Mouse (Mus musculus): ENCODE data around the gene Sds. TPM values are rescaled to one million over a fixed set of nuclear protein-coding genes. Genes with fewer than 3 reads are reported as not detected.

Sds gene
- total RNA-seq, 2 experiments from 2014 or later, result not detected

DNA sequence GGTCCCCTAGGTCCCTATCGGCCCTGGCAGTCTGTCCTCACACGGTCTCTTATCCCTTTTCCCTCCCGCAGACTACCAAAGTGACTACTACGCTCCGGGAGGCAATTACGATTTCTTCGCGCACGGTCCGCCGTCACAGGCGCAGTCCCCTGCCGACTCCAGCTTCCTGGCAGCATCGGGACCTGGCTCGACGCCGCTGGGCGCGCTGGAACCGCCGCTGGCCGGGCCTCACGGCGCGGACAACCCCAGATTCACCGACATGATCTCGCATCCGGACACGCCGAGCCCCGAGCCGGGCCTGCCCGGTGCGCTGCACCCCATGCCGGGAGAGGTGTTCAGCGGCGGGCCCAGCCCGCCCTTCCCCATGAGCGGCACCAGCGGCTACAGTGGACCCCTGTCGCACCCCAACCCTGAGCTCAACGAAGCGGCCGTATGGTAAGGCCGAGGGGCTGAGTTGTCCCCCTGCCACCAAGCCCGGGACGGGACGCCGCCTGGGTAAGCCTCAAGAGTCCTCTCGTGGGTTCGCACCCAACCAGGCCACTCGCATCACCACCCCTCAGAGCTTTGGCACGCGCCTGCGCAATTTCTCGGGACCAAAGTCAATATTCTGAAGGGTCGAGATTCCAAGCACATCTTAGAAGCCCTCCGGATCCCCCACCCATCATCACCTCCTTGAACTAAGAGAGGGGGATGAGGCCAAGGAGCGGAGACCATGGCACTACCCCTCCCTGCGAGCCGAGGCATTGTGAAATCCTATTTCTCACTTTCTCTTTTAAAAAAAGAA is 36.2 kb upstream of the Sds start:
- DNase-seq (ENCODE audit: low spot score in 2 of 2), result no peak

DNA sequence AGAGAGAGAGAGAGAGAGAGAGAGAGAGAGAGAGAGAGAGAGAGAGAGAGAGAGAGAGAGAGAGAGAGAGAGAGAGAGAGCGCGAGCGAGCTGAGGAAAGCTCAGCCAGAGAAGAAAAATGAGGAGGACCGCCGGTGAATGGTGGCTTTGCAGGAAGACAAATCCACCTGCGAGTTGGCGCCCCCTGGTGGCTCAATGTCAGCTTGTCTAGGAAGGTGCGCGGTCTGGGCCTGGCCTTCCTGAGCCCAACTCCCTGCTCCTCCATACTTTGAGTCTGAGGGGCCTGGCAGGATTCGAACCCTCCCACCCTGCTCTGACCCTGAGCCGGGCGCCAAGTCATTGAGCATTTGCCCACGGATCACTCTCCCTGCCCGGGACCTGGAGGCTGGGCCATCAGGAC is 35.6 kb upstream of the Sds start:
- DNase-seq (ENCODE audit: low spot score in 2 of 2), result peak; percentile 91 to 93

DNA sequence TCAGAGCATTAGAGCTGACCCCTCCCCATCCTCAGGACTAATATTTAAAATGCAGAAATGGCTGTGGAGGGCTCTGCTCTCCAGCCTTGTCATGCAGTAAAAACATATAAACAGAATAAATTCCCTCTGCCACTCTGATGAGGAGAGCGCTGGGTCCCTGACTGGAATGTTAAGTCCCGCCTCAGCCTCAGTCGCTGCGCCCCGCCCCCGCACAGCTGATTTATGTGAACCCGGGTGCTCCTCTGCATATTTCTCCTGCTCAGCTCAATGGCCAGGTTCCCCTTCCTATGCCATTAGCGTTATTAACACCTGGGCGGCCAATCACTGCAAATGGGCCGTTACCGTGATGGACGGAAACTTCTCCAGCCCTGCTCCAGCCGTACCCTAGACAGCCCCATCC is 29.0 kb upstream of the Sds start:
- DNase-seq (ENCODE audit: low spot score in 2 of 2), result no peak

DNA sequence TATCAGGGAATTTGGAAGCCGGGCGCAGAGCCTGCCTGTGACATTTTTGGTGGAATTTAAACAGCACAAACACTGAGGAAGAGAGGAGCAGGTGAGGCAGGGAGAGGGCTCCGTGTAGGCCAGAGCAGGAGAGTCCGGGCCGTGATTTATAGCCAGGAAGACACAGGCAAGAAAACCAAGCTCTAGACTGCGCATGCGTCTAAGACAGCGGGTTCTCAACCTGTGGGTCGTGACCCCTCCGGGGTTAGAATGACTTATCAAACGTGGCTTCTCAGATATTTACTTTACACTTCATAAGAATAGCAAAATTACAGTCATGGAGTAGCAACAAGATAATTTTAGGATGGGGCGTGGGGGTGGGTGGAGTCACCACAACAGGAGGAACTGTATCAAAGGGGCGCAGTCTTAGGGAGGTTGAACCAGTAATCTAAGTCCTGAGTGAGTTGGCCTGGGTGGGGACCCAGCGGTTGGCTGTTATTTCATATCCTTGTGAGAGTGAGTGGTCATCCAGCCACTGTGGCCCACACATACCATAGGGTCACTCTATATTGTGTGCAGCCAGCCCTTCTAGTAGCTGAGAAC is 21.5 kb upstream of the Sds start:
- no peak for DNase-seq (ENCODE audit: low spot score in 2 of 2)

DNA sequence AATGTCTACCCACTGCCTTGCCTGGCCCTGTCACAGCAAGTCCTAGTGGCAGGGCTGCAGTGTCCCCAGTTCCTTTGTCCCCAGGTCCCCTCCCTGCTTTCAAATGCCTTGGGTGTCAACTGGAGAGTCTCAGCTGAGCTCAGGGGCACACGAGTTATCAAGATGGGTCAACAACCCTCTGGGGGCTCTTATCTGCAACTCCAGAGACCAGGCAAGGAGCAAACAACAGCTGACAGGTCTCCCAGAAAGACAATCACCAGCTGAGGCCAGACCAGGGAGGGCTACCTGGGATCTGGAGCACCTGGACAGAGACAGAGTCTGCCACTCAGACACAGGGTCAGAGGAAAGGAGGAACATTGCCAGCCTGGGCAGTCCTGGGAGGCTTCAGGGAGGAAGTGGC is 20.1 kb upstream of the Sds start:
- DNase-seq (ENCODE audit: low spot score in 2 of 2), result no peak

DNA sequence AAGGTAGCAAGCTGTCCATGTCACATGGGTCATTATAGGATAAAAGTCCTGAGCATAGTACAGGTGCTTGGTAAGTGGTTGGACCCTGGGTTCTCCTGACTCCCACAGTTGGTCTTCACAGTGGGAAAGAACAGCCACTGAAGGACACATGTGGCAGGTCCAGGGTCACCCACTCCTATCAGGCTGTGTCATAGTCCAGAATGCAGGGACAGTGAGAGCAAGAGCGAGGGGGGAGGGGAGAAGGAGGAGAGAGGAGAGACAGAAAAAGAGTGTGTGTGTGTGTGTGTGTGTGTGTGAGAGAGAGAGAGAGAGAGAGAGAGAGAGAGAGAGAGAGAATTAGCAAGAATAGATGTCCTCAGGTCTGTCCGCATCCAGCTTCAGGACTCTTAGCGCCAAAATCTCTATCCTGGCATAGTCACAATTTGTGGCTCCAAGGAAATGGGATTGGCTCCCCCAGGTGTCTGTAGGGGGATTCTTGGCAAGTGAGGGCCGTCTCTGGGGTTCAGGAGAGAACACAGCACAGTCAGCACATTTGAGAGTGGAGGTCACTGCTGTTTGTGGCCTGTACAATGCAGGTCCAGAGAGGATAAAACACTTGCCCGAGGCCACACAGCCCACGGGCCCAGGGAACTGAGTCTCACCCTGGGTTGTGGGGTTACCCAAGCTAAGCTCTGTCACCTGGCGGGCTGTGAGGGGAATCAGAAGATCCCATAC is 19.3 kb upstream of the Sds start:
- DNase-seq (ENCODE audit: low spot score in 2 of 2), result no peak

DNA sequence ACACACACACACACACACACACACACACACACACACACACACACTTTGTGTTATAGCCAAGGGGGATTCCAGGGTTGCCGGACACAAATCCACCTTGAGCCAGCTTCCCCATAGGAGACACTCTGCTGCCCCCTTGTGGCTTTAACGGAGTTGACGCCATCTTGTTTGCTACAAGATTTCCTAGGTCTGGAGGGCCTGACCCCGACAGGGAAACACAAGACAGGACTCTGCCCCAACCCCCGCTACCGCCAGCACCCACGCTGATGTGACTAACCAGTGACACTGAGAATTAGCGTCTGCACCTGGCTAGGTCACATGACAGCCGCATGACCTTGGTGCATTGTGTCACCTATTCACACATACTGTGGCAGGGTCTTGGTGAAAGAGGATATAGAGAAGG is 18.7 kb upstream of the Sds start:
- DNase-seq (ENCODE audit: low spot score in 2 of 2), result peak; percentile 75 to 76

DNA sequence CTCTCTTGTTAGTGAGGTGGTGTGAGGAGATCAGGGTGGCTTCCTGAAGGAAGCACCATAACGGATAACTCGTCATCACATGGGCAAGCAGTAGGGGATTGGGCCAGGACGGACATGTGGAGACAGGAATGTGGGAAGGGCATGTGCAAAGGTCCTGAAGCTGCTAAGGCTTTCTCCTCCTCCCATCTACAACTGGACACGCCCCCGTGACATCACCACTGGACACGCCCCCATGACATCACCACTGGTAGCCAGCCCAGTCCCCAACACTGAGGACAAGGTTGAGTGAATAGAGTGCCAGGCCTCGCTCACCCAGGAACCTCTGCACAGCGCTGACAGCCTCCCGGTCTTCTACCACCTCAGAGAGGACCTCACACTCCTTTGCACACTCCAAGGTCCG is 17.2 kb upstream of the Sds start:
- no peak for DNase-seq (ENCODE audit: low spot score in 2 of 2)

DNA sequence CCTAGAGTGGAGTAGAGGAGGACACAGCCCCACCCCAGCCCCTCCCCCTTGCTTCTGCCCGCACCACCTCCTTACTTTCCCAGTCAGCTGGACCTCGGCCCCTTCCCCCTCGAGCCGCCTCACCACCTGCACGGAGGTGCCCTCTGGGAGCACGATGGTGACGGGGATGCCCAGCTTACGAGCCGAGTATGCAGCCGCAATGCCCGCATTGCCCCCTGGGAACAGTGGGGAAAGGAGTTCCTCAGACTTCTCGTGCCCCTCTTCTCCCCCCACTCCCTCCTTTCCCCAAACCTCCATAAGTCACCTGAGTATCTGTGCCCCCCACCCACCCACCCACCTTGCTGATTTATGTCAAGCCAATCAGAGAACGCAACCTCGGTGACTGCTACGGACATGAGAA is 14.4 kb upstream of the Sds start:
- DNase-seq (ENCODE audit: low spot score in 2 of 2), result no peak

DNA sequence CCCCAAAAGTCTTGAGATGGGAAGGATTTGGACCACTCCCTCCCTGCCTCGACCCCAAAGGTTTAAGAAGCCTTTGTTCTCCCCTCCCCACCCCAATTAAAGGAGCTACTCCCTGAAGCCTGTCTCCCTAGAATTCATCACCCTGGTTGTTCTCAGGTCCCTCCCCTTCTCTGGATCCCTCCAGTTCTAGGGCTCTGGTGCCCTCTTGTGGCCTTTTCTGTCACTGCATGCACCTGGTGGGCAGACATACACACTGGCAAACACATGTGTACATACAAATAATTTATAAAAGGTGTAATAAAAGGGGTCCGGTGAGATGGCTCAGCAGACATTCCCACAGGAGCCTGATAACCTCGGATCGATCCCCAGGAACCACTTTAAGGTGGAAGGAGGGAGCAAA is 12.0 kb upstream of the Sds start:
- peak in 1 of 2 experiments; percentile 55 for DNase-seq (ENCODE audit: low spot score in 2 of 2)

DNA sequence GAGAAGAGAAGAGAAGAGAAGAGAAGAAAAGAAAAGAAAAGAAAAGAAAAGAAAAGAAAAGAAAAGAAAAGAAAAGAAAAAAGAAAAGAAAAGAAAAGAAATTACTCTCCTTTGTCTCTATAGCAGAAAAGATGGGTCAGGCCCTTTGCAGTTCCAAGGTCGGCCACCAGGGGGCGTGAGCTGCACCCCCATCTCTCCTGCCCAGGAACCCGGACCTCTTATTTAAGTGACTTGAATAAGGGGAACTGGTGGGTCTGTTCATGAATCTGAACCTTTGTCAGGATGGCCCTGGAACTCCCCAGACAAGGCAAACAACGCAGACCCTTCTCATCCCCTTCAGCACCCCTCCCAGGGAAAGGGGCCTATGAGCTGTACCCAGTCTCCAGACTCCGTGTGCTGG is 11.3 kb upstream of the Sds start:
- DNase-seq (ENCODE audit: low spot score in 2 of 2), result no peak

DNA sequence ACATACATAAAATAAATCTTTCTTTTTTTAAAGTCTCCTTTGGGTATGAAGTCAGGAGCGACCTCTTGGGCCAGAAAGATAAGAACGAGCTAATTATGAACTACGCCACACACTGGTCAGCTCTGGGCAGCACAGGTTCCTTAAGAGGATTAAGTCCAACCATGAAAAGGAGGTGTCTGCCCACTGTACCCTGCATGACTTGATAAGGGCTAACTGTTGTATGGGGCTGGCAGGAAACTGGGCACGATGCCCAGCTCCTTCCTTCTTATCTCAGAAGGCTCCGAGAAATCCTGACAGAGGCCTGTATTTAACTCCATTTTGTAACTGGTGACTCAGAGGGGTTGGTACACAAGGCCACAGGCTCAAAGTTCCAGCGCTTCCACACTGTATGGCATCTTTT is 10.5 kb upstream of the Sds start:
- DNase-seq (ENCODE audit: low spot score in 2 of 2), result no peak

DNA sequence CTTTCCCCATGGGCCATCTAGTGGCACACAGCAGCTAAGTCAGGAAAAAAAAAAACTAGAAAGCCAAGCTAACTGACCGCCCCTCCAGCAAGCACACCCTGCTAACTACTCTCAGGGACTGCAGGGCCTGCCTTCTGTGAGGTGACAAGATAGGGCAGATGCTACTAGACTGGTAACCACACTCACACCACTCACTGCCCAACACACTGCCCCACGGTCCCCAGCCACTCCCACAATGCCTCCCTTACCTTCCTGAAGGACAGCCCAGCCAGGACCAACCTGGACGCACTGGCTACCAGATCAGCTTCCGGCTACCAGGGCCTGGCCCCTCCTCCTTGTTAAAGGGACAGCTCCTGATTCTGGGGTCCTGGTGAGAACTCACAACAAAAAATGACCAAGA is 9.3 kb upstream of the Sds start:
- no peak for DNase-seq (ENCODE audit: low spot score in 2 of 2)

DNA sequence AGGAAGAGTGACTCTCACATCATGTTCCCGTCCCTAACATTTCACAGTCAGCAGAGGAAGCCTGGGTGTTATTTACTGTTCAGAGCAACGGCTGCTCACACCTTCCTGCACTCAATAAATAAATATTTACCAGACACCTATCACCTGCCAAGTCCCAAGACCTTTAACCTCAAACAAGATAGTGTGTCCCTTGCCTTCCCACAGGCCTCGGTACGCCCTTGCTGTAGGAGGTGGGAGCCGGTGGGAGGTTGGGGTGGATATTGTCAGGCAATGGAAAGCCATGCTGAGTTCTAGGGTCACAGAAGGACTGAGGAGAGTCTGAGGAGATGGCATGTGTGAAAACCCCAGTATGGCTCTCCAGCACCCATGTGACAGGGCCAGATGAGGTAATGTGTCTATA is 8.0 kb upstream of the Sds start:
- DNase-seq (ENCODE audit: low spot score in 2 of 2), result no peak

DNA sequence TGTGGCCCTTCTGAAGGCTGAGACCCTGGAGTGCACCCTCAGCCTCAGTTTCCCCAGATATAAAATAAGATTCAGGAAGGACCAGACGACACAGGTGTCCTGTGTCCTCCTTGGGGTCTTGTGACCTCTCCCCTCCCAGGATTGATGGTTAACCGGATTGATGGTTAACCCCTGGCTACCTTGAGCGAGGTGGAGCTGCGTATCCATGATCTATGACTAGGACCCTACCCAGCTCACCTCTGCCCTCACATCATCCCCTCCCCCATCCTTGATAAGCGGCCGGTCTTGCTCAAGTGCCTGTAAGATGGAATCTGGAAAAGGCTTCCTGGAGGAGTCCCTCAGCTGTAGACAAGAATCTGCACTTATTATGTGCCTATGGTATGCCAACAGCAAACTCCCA is 7.5 kb upstream of the Sds start:
- DNase-seq (ENCODE audit: low spot score in 2 of 2), result no peak

DNA sequence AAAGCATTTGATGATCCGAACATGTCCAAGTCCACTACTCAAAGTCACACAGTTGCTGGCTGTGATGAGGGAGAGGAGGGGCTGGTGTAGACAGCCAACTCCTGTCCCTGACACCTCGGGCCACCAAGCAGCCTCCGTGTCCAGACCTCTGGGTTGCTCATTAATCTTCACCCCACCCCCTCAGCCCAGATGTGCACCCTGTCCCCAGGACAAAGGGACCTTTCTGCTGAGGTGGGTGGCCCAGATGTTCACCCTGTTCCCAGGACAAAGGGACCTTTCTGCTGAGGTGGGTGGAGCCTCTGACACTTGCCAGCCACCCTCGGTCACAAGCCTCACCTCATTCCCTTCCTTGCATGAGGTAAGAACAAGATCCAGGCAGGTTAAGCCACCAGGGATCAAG is 4.8 kb upstream of the Sds start:
- DNase-seq (ENCODE audit: low spot score in 2 of 2), result no peak

DNA sequence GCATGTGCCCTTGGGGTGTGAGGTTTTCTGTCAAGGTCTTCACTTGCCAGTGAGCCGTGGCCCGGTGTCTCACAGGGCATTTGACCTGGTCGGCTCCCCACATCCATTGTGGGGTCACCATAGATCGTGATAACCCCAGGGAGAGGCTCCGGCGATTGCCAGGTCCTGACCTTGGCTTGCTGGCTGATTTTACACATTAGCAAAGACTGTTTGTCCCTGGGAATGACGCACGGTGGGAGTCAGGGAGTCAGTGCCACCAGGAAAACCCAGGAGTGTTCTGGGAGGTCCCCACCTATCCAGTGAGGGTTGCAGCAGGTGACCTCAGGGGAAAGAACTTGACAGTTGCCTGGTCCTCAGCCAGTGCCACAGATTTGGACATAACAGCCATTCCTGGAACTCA is 3.6 kb upstream of the Sds start, which contains the start of gene Sdsl:
Sdsl (minus strand) TSS at position 41 of the 400 bp plus-strand sequence.
- no peak for DNase-seq (ENCODE audit: low spot score in 2 of 2)

DNA sequence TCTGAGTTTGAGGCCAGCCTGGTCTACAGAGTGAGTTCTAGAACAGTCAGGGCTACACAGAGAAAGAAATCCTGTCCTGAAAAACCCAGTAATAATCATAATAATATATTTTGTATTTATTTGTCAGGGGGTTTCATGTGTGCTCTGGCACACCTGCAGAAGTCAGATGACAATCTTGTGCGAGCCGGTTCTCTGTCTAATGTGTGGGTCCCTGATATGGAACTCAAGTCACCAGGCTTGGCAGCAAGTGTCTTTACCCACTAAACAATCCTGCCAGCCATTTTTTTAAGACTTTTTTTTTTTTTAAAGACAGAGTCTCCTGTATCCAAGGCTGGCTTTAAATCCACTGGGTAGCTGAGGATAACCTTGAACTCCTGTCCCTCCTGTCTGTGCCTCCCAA is 3.0 kb upstream of the Sds start:
- DNase-seq (ENCODE audit: low spot score in 2 of 2), result no peak

DNA sequence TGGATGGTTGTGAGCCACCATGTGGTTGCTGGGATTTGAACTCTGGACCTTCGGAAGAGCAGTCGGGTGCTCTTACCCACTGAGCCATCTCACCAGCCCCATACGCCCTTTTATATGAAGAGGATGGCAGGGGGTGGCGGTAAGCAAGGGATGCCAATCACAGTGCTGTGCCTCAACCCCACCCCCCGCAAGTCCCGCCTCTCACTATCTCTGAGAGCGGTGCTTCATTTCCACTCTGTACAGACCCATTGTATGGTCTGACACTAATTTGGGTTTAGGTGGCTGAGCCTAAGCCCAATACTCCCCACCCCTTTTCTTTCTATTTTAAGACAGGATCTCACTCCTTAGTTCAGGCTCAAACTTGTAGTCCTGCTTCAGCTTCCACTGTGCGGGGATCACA is 465 bp upstream of the Sds start:
- no peak for DNase-seq (ENCODE audit: low spot score in 2 of 2)

DNA sequence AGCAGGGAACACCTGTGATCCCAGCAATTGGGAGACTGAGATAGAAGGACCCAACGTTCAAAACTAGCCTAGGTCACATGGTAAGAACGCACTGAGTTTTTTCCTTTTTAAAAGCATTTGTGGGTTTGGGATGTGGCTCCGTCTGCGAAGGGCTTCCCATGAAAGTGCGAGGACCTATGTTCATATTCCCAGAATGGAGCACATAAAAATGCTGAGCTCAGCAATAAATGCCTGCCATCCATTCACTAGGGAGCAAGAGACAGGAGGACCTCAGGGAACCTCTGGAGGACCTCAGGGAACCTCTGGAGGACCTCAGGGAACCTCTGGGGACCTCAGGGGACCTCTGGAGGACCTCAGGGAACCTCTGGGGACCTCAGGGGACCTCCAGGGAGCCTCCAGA is 1.7 kb downstream of the Sds start:
- no peak for DNase-seq (ENCODE audit: low spot score in 2 of 2)

DNA sequence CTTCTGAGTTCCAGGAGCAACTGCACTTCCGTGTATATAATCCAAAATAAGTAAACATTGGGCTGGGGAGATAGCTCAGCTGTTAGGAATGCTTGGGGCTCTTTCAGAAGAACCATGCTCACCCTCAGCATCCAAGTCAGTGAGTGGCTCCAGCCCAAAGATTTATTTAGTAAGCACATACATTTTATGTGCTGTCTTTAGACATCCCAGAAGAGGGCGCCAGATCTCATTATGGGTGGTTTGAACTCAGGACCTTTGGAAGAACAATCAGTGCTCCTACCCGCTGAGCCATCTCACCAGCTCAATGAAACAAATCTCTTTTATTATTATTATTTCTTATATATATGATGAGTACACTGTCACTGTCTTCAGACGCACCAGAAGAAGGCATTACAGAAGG is 3.2 kb downstream of the Sds start:
- no peak for DNase-seq (ENCODE audit: low spot score in 2 of 2)

DNA sequence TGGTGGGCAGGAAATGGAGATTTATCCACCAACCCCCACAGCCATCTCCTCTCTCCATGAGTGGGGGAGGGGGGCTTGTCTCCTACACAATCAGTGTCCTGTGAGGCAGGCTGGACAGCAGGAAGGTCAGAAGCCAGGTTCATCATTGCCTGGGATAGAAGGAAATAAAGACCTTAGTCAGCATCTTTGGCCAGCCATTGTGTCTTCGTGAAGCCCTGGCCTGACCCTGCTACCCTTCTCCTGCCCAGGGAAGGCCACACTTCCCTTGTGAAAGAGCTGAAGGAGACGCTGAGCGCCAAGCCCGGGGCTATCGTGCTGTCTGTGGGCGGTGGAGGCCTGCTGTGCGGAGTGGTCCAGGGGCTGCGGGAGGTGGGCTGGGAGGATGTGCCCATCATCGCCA is 4.9 kb downstream of the Sds start:
- no peak for DNase-seq (ENCODE audit: low spot score in 2 of 2)

DNA sequence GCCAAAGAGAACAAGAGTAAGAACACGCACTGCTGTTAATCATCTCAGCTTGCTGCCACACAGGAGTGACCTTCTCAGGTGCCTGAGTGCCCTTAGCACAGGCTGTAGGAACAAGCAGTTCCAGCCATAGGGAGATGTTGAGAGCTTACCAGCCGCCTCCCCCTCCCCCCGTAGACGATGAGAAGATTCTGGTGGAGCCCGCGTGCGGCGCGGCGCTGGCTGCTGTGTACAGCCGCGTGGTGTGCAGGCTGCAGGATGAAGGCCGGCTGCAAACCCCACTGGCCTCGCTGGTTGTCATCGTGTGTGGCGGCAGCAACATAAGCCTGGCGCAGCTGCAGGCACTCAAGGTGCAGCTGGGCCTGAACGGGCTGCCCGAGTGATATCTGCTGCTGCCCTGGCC is 7.1 kb downstream of the Sds start:
- no peak for DNase-seq (ENCODE audit: low spot score in 2 of 2)

All from layer of hippocampus, postnatal 10 days (tissue).